Mouse (Mus musculus) layer of hippocampus, postnatal 36 days (tissue): ENCODE measurements around the gene Spg7. TPM values are rescaled to one million over a fixed set of nuclear protein-coding genes. Genes with fewer than 3 reads are reported as not detected.

Source experiments
- DNase-seq, 2 experiments: peaks; one replicate each; pipeline ENCODE4 v3.0.0; 2022
- microRNA-seq, 2 experiments: library from miRNA; unstranded; fragments of <30 nt; microRNA quantifications; one replicate each; pipeline ENCODE4 v1.2.0; 2021
- total RNA-seq, 2 experiments: library from RNA; stranded (reverse); gene quantifications; 2 replicates each; pipeline ENCODE4 v1.2.3; 2021

Spg7 gene
- total RNA-seq, 2 experiments from 2014 or later, result 54.9 to 61.1 TPM

GRCm38 (mm10) chr8:123135406-123135805, 72.7 kb downstream of the Spg7 start:
- DNase-seq, result peak in 1 of 2 experiments; percentile 45

DNA sequence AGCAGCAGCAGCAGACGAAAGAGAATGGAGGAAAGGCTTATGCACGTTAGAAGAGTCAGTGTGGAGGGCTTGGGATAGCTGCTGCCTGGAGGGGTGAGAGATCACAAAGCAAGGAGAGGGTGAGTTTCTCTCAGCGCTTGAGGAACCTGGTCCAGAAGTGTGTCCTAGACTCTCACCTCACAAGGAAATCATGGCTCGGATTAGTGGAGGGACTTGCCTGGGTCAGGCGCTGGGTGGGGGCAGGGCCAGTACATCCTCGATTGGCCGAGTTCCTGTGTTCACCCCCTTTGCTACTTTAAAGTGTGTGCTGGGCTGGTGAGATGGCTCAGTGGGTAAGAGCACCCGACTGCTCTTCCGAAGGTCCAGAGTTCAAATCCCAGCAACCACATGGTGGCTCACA, 73.1 kb downstream of the Spg7 start:
- DNase-seq, result no peak

- no peak for DNase-seq
These were observed 73.5 kb downstream of the Spg7 start for GRCm38 (mm10) chr8:123136287-123136686.

DNA sequence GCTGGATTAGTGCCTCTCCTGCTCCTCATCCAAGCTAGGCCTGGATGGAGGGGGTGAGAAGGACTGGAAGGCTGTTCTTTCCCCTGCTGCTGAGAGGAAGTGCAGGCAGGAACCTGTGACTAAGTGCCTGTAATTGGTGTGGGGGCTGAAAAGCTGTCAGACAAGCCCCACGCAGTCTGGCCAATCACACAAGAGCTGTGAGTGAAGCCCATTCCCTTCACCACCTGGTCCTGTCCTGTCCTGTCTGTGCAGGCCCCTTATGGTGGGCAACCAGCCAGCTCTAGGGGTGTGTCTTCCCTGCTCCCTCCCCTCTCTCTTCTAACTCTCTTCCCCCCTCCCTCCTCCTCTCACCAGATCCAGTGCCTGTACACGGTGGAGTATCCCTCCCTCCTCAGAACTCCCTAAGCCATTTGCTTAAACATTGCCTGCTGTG, 74.9 kb downstream of the Spg7 start:
- peak; percentile 62 to 71 for DNase-seq

DNA sequence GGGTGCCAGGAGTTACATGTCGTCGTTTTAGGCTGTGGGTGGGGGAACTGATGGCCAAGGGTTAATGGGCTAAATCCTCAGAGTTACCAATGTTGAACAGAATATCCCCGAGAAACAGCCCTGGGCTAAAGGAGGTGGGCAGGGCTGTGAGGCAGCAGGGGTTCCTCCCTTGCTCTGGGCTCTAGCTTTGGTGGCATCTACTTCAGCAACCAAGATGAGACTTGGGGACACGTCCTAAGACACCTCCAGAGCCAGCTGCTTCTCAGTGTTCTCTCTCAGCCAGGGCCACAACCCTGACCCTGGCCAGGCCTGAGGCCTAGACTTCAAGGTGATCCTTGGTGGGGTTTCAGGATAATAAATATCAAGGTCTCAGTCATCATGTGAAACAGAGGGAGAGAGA, 76.0 kb downstream of the Spg7 start:
- DNase-seq, result no peak

DNA sequence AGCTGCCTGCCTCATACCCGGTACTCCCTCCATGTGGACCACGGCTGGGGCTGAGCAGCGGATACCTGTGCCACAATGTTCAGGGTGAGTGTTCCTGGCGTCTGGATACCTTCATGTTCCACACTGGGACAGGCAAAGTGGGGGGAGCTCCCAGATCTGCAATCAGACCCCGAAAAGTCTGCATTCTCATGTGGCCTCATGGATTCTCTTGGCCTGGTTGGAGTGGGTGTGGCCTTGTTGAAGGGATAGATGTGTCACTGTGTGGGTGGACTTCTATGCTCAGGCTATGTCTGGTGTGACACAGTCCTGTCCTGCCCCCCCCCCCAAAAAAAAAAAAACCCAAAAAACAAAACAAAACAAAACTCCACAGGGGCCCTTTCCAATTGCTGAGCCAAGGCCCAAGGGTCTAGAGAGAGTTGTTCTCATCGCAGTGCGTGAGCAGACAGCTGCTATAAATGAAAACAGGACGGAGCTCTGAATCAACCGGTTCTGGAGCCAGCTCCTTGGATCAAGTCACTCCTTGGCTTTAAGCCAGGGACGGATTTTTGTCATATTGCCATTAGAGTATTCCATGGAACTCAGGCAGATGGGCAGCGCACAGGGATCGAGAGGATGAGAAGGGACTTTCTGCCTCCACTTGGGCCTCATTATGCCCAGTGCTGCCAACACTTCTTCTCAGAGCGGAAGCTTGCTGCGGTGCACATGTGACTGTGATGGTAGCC, 79.2 kb downstream of the Spg7 start:
- peak in 1 of 2 experiments; percentile 49 for DNase-seq

GRCm38 (mm10) chr8:123145279-123145678, 82.5 kb downstream of the Spg7 start:
- no peak for DNase-seq

GRCm38 (mm10) chr8:123146390-123146789, 83.6 kb downstream of the Spg7 start:
- peak; percentile 61 to 62 for DNase-seq

Small RNAs within 50 kb of the gene (microRNA-seq; reads per million reads assigned to microRNA genes)
- gene Mir7079, result 0.21 to 0.30 reads per million in 2 experiments
- 359 to 376 reads per million in 2 experiments for gene Mir7080

Other genes starting within 250 kb of the Spg7 start
- 1 to 10 TPM in 1 of 2 experiments, under 1 TPM in 1; 0.88 to 1.2 TPM for gene Cdh15, start 215.0 kb upstream of the Spg7 start, total RNA-seq
- 100 to 1,000 TPM; 164 to 171 TPM for gene Ankrd11, start 20.7 kb upstream of the Spg7 start, total RNA-seq
- gene Rpl13, start 39.4 kb downstream of the Spg7 start, total RNA-seq, result 100 to 1,000 TPM; 391 to 451 TPM
- 100 to 1,000 TPM; 305 to 318 TPM for gene Cpne7, start 54.4 kb downstream of the Spg7 start, total RNA-seq
- 1 to 10 TPM; 1.6 to 2.2 TPM for gene Sult5a1, start 95.4 kb downstream of the Spg7 start, total RNA-seq
- gene Dpep1, start 123.3 kb downstream of the Spg7 start, total RNA-seq, result under 1 TPM in 1 of 2 experiments, not detected in 1; 0.23 TPM
- 100 to 1,000 TPM in 1 of 2 experiments, 10 to 100 TPM in 1; 96.7 to 101 TPM for gene Chmp1a, start 149.8 kb downstream of the Spg7 start, total RNA-seq
- gene Spata33, start 149.9 kb downstream of the Spg7 start, total RNA-seq, result 1 to 10 TPM; 5.6 to 7.0 TPM
- 10 to 100 TPM; 89.6 to 99.3 TPM for gene Cdk10, start 161.9 kb downstream of the Spg7 start, total RNA-seq
- gene Spata2l, start 173.3 kb downstream of the Spg7 start, total RNA-seq, result 10 to 100 TPM; 80.7 to 81.4 TPM
- gene Zfp276, start 191.3 kb downstream of the Spg7 start, total RNA-seq, result 10 to 100 TPM; 24.3 to 26.6 TPM
- 10 to 100 TPM; 49.7 to 51.6 TPM for gene Vps9d1, start 191.4 kb downstream of the Spg7 start, total RNA-seq